Mouse (Mus musculus): ENCODE results near the gene Pilra.
"Not testable (repeated sequence)": the region's sequence is repeated elsewhere in the genome, so short reads cannot be mapped to it uniquely, and the experiment has no call there.

- TF ChIP-seq POLR2A (IDR thresholded peaks at IDR 0.05; ENCODE audit: control insufficient read depth in 1 of 2, insufficient read depth in 1 of 2, low read depth in 1 of 2, low read length in 2 of 2, poor library complexity in 1 of 2); EP300 (IDR thresholded peaks at IDR 0.05; ENCODE audit: low read depth in 1 of 2, low read length in 2 of 2); SMC3 (IDR thresholded peaks at IDR 0.05; ENCODE audit: low read depth, low read length); HCFC1 (IDR thresholded peaks at IDR 0.05; ENCODE audit: low read depth, low read length); MAZ (IDR thresholded peaks at IDR 0.05; ENCODE audit: low read depth, low read length); ELF1 (IDR thresholded peaks at IDR 0.05; ENCODE audit: low read depth, low read length); POLR2AphosphoS5 (IDR thresholded peaks at IDR 0.05; ENCODE audit: borderline replicate concordance, low read depth, low read length); CTCF (IDR thresholded peaks at IDR 0.05 in 2 of 3, conservative IDR thresholded peaks at IDR 0.05 in 1 of 3; ENCODE audit: control insufficient read depth in 1 of 3, insufficient read depth in 1 of 3, low read depth in 2 of 3, low read length in 3 of 3, poor library complexity in 1 of 3, severe bottlenecking in 1 of 3): not testable (repeated sequence)
- 0 out of 2 replicates have a peak, but pooled peaks have one; percentile 35 for TF ChIP-seq MXI1 (IDR thresholded peaks at IDR 0.05; ENCODE audit: low read depth, low read length)
Measured at GRCm38 (mm10) chr5:137872381-137872702, 36.3 kb upstream of the Pilra start.

Data from MEL (cell line).